ENCODE assay signal across 7 mouse cellular contexts in the genomic region with DNA sequence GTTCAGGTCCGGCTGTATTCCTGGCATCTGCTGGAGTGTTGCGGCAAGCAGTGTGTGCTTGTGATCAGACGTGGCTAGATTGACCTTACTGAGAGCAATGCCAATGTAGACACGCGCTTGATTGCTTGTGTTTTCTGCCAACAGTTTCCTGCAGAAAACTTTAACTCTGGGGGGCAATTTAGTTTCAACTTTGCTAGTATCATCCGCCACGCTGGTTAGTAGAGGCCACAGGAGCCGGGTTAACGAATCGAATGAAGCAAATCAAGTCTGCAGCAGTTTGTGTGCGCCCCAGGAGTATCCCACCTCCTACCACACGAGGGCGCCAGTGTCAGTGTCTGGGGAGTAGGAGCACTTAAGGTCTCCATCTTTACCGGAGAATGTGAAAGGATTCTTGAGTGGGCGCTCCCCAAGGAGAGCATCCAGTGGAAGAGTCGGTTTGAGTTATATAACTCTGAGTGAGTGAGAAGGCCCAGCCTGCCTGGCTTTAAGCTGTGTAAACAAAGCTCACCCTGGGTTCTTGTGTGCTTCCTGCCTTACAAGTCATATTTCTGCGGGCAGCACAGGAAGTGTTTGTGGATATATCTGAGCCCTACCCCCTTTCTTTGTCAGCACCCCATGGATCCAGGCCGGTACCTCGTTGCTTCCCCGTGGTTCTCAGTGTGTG.
DNase-seq lines count a peak whose midpoint lies in the region; ATAC-seq lines count a peak whose summit lies in the region.

No protein-coding gene starts in this region.

- H3K36me3 ChIP-seq in hindbrain, embryonic 14.5 days (replicated peaks; ENCODE audit: control insufficient read depth, insufficient read depth): no peaks in the 10 kb centered on the region

- ATAC-seq in activated CD4-positive, CD25-positive, alpha-beta regulatory T cell, adult 4 months: peak; percentile 96
- peak; percentile 46; the same call in 1 of the 2 replicates for ATAC-seq in hindbrain, embryonic 14.5 days (ENCODE audit: low FRiP score)
- peak; percentile 84 for ATAC-seq in megakaryocyte progenitor cell, adult 5-6 weeks (replicated peaks; ENCODE audit: poor library complexity)

- H3K4me1 ChIP-seq in hindbrain, embryonic 14.5 days (replicated peaks; ENCODE audit: control insufficient read depth, insufficient read depth, low read length): peaks cover 13% of the 10 kb centered on the region; the same call in 1 of the 2 replicates

- H3K9me3 ChIP-seq in hindbrain, embryonic 14.5 days (ENCODE audit: control insufficient read depth, low read length): no peaks in the 10 kb centered on the region

- no peaks in the 10 kb centered on the region for H3K27me3 ChIP-seq in hindbrain, embryonic 14.5 days (ENCODE audit: control insufficient read depth, insufficient read depth, low read length)

- H3K27ac ChIP-seq in hindbrain, embryonic 14.5 days: peak overlapping the region; percentile 57; the same call in 1 of the 2 replicates

- WGBS in hindbrain, embryonic 14.5 days: 29% methylated on average over 20 of the region's 20 CpGs

- no peak overlapping the region for H3K4me3 ChIP-seq in hindbrain, embryonic 14.5 days (replicated peaks; ENCODE audit: low read length)

- peak; percentile 85 to 87 for DNase-seq in cerebellum, postnatal 25 days
- peak; percentile 52 to 63 for DNase-seq in frontal cortex, postnatal 25 days (ENCODE audit: low spot score in 2 of 2)
- DNase-seq in hindbrain, embryonic 14.5 days (ENCODE audit: low spot score): peak; percentile 80
- DNase-seq in left cerebral cortex, adult 8-10 months (ENCODE audit: low spot score in 2 of 2): peak; percentile 52 to 62
- peak; percentile 43 for DNase-seq in right cerebral cortex, postnatal 25 days

- no peak overlapping the region for H3K9ac ChIP-seq in hindbrain, embryonic 14.5 days

- 0 out of 2 replicates have a peak overlapping the region, but pooled peaks have one; percentile 8 for H3K4me2 ChIP-seq in hindbrain, embryonic 14.5 days (replicated peaks)

Comparison
In these comparisons a context has a peak if more than half of its experiments do, and no peak if none do; other contexts are left out.
1. ATAC-seq: peak in every context shown above with its lines; median percentile 96 in activated CD4-positive, CD25-positive, alpha-beta regulatory T cell, adult 4 months; 84 in megakaryocyte progenitor cell, adult 5-6 weeks; 46 in hindbrain, embryonic 14.5 days.